Mouse (Mus musculus): ENCODE data around the gene Mien1.

DNA sequence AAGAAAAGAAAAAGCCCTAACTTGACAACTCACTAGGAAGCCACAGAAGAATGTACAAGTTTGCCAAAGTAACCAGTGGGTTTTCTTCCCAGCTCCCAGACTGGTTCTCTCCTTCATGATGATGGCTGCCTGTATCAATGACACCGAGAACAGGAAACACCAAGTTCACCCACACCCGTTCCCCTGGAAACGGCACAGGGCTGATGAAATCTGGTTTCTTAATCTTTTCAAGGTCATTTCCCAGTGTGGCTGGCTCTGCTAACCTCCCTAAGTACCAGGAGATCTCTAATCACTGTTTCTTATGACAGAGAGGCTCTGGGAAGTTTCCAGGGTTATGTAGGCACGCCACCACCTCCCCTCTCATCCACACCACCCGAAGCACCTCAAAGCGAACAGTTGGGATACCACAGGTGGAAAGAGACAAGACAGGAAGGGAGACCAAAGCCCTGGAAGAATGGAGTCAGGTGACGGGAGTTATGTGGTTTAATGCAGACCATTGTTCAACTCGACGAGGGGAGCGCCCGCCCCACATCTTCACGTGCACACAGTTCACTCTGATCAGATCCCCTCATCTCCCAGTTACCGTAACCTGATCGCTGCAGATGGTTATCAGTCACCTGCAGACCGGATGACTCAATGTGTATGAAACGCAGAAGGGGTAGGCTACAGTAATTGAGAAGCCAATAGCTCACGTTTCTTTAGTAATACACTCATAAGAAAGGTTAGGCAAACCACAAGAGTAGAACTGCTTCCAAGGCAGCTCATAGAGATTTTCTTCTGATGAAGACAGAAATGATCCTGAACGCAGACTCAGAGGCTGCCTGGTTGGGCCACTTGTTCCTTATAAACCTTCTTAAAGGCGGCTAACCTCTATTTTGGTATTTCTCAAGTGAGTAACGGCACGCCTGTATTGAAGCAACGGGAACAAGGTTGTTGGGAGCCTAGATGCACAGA is 31.2 kb upstream of the Mien1 start:
- TF ChIP-seq POLR2A (IDR thresholded peaks at IDR 0.05; ENCODE audit: borderline replicate concordance, control insufficient read depth, low read depth, low read length) (no peak), CTCF (IDR thresholded peaks at IDR 0.05; ENCODE audit: control insufficient read depth, insufficient read depth, low read length) (no peak)

All from bone marrow, adult 2 months (tissue).